Mouse (Mus musculus) neural tube, embryonic 12.5 days (tissue): ENCODE results near the gene Dmwd. TPM values are rescaled to one million over a fixed set of nuclear protein-coding genes. Genes with fewer than 3 reads are reported as not detected.
"Not testable (repeated sequence)": the region's sequence is repeated elsewhere in the genome, so short reads cannot be mapped to it uniquely, and the experiment has no call there.

Experiments
- ATAC-seq: fragments of 200-750 bp; cut with Nextera tagmentation; 2 replicates; pipeline ENCODE4 v1.8.0; 2017; ENCODE audit warnings: low read depth, mild to moderate bottlenecking, moderate TSS enrichment, moderate library complexity; ENCODE audit not compliant: low FRiP score
- H3K27ac ChIP-seq: fragments of 300-500 bp; sonication (generic); 2 replicates; pipeline ENCODE4 v1.5.1; 2016
- H3K27me3 ChIP-seq: fragments of 300-500 bp; sonication (generic); replicated peaks from 2 replicates; pipeline ENCODE4 v1.6.1; 2016; ENCODE audit warnings: mild to moderate bottlenecking
- H3K36me3 ChIP-seq: fragments of 300-500 bp; sonication (generic); 2 replicates; pipeline ENCODE4 v1.6.1; 2016; ENCODE audit warnings: mild to moderate bottlenecking
- H3K4me1 ChIP-seq: fragments of 300-500 bp; sonication (generic); 2 replicates; pipeline ENCODE4 v1.6.1; 2016
- H3K4me2 ChIP-seq: fragments of 300-500 bp; sonication (generic); replicated peaks from 2 replicates; pipeline ENCODE4 v1.6.1; 2016; ENCODE audit warnings: mild to moderate bottlenecking
- H3K4me3 ChIP-seq: fragments of 300-500 bp; sonication (generic); 2 replicates; pipeline ENCODE4 v1.5.1; 2016
- H3K9ac ChIP-seq: fragments of 300-500 bp; sonication (generic); 2 replicates; pipeline ENCODE4 v1.6.1; 2016; ENCODE audit warnings: mild to moderate bottlenecking
- H3K9me3 ChIP-seq: fragments of 300-500 bp; sonication (generic); 2 replicates; pipeline ENCODE4 v1.6.1; 2016; ENCODE audit warnings: mild to moderate bottlenecking
- WGBS: fragments of 180-500 bp; shearing (Covaris S2); methylation state at CpG from one replicate; pipeline ENCODE4 v1.1.7; 2016; 5-methylcytosine and 5-hydroxymethylcytosine counted together
- polyA plus RNA-seq: library from polyadenylated mRNA; unstranded; fragments of >200 nt; fragmentation: Nextera tagmentation; extraction: Ambion mirVana; gene quantifications from 2 replicates; pipeline ENCODE4 v1.2.1, GENCODE M21; 2016

Dmwd gene
- polyA plus RNA-seq, 1 experiment from 2014 or later, result 29.6 TPM

DNA sequence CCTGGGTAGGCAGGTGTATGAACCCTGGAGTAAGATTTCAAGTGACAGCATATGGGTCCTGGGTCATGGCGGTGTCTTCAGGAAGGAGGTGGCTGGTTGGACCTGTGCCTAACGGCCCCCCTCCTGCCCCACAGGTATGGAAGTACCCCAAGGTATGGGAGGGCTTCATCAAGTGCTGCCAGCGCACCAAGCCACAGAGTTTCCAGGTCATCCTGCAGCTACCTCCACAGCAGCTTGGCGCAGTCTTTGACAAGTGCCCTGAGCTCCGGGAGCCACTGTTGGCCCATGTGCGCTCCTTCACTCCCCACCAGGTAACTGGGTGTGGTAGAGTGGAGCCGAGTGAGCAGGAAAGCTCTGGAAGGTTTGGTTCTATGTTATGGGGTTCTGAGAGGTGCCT lies 22.9 kb upstream of the Dmwd start:
- peaks cover 11% of the 10 kb centered on the region for H3K4me1 ChIP-seq
- H3K9me3 ChIP-seq, result no peaks in the 10 kb centered on the region
- ATAC-seq, result no peak
- no peak overlapping the region for H3K9ac ChIP-seq
- peaks cover 47% of the 10 kb centered on the region for H3K36me3 ChIP-seq
- no peak overlapping the region for H3K27ac ChIP-seq
- WGBS, result 90% methylated on average over 7 of the region's 7 CpGs
- H3K27me3 ChIP-seq, result no peaks in the 10 kb centered on the region
- no peak overlapping the region for H3K4me3 ChIP-seq
- no peak overlapping the region for H3K4me2 ChIP-seq

DNA sequence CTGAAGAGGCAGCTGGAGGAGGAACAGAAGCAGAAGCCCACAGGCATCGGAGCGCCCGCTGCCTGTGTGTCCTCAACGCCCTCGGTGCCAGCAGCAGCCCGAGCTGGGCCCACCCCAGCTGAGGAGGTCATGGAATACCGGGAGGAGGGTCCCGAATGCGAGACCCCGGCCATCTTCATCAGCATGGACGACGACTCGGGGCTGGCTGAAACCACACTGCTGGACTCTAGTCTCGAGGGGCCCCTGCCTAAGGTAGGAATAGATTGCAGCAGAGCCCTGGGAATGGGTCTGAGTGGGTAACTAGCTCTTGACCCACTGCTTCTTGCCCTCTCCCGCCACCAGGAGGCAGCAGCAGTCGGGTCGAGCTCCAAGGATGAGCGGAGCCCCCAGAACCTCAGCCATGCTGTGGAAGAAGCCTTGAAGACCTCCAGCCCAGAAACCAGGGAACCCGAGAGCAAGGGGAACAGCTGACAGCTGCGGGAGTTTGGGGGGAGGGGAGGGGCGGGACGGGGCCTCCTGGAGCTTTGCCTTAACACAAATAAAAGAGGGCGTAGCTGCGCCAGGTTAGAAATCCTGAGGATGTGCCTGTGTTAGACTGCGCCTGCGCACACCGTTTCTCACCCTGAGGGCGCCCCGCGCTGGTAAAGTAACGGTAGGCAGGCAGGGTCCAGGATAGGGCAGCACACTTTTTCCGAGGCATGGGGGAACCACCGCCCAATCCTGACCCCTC lies 21.8 kb upstream of the Dmwd start, which contains the start of gene Rsph6a:
Gene Rsph6a (plus strand): TSS at position 644 of the 730 bp plus-strand sequence.
- Histone ChIP-seq H3K4me3 (peak within 1 kb of the TSS; percentile 18; the same call in 1 of the 2 replicates), H3K9ac (0 out of 2 replicates have a peak within 1 kb of the TSS, but pooled peaks have one; percentile 29), H3K4me1 (peaks cover 11% of the 10 kb centered on the region), H3K27me3 (no peaks in the 10 kb centered on the region), H3K9me3 (no peaks in the 10 kb centered on the region), H3K4me2 (peak within 1 kb of the TSS; percentile 59), H3K27ac (no peak within 1 kb of the TSS), H3K36me3 (peaks cover 36% of the 10 kb centered on the region)
- peak; percentile 74 for ATAC-seq
- 20% methylated on average over 33 of the region's 33 CpGs for WGBS

DNA sequence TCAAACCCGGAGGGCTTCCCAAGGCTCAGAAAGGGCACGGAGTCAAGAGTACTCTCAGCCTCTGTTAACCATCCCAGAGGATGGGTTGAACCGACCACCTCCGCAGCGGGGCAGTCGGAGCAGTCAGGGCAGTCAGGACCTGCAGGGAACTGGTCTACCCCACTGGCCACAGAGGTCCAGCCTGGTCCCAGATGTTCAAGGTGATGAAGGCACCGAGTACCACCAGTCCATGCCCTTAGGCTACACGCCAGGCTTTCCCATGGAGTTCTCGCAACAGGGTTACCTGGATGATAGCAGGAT lies 21.3 kb upstream of the Dmwd start:
- H3K27ac ChIP-seq, result no peak overlapping the region
- 0 out of 2 replicates have a peak overlapping the region, but pooled peaks have one; percentile 29 for H3K9ac ChIP-seq
- peaks cover 11% of the 10 kb centered on the region for H3K4me1 ChIP-seq
- peaks cover 31% of the 10 kb centered on the region for H3K36me3 ChIP-seq
- no peaks in the 10 kb centered on the region for H3K27me3 ChIP-seq
- WGBS, result 65% methylated on average over 9 of the region's 9 CpGs
- ATAC-seq, result no peak
- H3K9me3 ChIP-seq, result no peaks in the 10 kb centered on the region
- H3K4me3 ChIP-seq, result peak overlapping the region; percentile 18; the same call in 1 of the 2 replicates
- H3K4me2 ChIP-seq, result peak overlapping the region; percentile 59

DNA sequence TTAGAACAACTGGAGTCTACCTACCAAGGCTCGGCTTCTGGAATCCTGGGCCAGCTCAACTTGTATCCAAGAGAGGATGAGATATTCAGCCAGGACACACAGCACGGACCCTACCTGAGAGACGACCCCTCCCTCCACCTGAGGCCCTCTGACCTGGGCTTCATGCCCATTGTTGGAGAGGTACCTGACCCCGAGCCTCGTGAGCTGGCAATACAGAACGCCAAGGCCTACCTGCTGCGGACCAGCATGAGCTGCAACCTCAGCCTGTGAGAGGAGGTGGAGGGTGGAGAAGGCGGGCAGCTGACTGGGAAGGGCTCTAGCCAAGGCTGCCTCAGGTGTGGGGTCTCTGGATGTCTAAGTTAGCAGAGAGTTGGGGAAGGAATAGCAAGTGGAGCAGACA lies 20.9 kb upstream of the Dmwd start:
- Histone ChIP-seq H3K27me3 (no peaks in the 10 kb centered on the region), H3K9ac (0 out of 2 replicates have a peak overlapping the region, but pooled peaks have one; percentile 29), H3K4me1 (peaks cover 11% of the 10 kb centered on the region), H3K36me3 (peaks cover 27% of the 10 kb centered on the region), H3K4me3 (no peak overlapping the region), H3K9me3 (no peaks in the 10 kb centered on the region), H3K4me2 (no peak overlapping the region), H3K27ac (no peak overlapping the region)
- ATAC-seq, result no peak
- WGBS, result 92% methylated on average over 8 of the region's 8 CpGs

DNA sequence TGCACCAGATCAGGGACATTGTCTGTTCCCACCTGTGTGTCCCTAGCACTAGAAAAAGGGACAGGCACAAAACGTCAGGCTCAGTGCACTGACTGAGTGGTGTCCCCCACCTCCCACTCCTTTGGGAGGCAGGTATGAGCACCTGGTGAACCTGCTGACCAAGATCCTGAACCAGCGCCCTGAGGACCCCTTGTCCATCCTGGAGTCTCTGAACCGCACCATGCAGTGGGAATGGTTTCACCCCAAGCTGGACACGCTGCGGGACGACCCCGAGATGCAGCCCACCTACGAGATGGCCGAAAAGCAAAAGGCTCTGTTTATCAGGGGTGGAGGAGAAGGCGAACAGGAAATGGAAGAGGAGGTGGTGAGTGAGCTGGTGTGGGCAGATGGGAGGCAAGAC lies 18.6 kb upstream of the Dmwd start:
- Histone ChIP-seq H3K4me1 (peaks cover 11% of the 10 kb centered on the region), H3K27me3 (no peaks in the 10 kb centered on the region), H3K9ac (no peak overlapping the region), H3K9me3 (no peaks in the 10 kb centered on the region), H3K36me3 (peaks cover 6% of the 10 kb centered on the region; the same call in 1 of the 2 replicates), H3K27ac (no peak overlapping the region), H3K4me3 (no peak overlapping the region), H3K4me2 (no peak overlapping the region)
- ATAC-seq, result no peak
- WGBS, result 90% methylated on average over 10 of the region's 10 CpGs

DNA sequence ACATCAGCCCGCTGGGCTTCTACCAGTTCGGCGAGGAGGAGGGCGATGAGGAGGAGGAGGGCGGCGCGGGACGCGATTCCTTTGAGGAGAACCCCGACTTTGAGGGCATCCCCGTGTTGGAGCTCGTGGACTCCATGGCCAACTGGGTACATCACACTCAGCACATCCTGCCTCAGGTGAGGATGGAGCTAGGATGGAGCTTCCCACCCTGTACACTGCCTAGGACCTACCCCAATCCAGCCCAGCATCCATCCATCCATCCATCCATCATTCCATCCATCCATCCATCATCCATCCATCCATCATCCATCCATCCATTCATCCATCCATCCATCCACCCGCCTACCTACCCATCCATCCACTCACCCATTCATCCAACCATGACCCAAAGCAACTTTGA lies 10.1 kb upstream of the Dmwd start:
- H3K27me3 ChIP-seq, result peaks cover 33% of the 10 kb centered on the region
- no peaks in the 10 kb centered on the region for H3K36me3 ChIP-seq
- H3K9ac ChIP-seq, result no peak overlapping the region
- H3K27ac ChIP-seq, result no peak overlapping the region
- H3K4me1 ChIP-seq, result no peaks in the 10 kb centered on the region
- WGBS, result 45% methylated on average over 13 of the region's 13 CpGs
- no peak for ATAC-seq
- H3K9me3 ChIP-seq, result no peaks in the 10 kb centered on the region
- 0 out of 2 replicates have a peak overlapping the region, but pooled peaks have one; percentile 14 for H3K4me2 ChIP-seq
- no peak overlapping the region for H3K4me3 ChIP-seq

DNA sequence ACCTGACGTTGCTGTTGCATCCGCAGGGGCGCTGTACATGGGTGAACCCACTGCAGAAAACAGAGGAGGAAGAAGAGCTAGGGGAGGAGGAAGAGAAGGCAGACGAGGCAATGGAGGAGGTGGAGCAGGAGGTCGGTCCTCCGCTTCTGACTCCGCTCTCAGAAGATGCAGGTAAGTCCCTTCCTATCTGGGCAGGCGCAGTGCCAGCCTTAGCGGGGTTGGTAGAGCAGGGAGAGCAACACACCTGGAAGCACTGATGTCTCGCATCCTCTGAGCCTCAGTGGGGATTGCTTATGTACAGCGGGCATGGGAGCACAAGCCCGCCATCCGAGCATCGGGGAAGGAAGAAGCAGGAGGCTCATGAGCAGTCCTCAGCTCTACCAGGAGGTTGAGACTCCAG lies 9.0 kb upstream of the Dmwd start:
- no peak overlapping the region for H3K4me2 ChIP-seq
- ATAC-seq, result no peak
- no peak overlapping the region for H3K4me3 ChIP-seq
- WGBS, result 46% methylated on average over 14 of the region's 14 CpGs
- no peaks in the 10 kb centered on the region for H3K36me3 ChIP-seq
- no peak overlapping the region for H3K27ac ChIP-seq
- H3K9me3 ChIP-seq, result no peaks in the 10 kb centered on the region
- peaks cover 33% of the 10 kb centered on the region for H3K27me3 ChIP-seq
- H3K9ac ChIP-seq, result no peak overlapping the region
- no peaks in the 10 kb centered on the region for H3K4me1 ChIP-seq

DNA sequence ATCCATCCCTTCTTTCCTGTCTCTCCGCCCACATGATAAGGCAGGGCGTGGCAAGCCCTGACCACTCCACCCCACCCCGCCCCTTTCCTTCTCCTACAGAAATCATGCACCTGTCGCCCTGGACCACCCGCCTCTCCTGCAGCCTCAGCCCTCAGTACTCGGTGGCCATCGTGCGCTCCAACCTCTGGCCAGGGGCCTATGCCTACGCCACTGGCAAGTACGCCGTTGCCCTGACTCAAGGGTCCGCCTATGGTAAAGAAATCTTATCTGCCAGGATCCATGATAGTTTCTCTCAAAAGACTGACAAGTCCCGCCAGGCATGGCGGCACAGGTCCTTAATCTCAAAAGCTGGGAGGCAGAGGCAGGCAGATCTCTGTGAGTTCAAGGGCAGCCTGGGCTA lies 8.1 kb upstream of the Dmwd start:
- Histone ChIP-seq H3K4me1 (no peaks in the 10 kb centered on the region), H3K4me2 (no peak overlapping the region), H3K9me3 (no peaks in the 10 kb centered on the region), H3K9ac (no peak overlapping the region), H3K4me3 (no peak overlapping the region), H3K27ac (no peak overlapping the region), H3K36me3 (no peaks in the 10 kb centered on the region), H3K27me3 (peaks cover 33% of the 10 kb centered on the region)
- 70% methylated on average over 14 of the region's 14 CpGs for WGBS
- ATAC-seq, result no peak

DNA sequence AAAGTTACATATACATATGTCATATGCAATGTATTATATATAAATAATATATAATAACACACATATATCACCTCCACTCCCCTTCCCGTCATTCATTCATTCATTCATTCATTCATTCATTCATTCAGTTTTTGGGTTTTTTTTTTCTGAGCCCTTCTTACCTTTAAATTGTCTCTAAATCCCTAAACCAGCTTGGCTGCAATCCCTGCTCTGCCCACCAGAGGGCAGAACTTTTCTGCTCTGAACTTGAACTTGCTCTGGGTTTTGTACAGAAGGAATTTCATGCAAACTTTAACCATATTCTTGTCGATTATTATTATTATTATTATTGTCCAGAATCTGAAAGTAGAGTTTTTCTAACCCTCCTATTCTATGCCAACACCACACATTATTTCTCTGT lies 7.3 kb upstream of the Dmwd start:
- Histone ChIP-seq H3K27me3 (peaks cover 33% of the 10 kb centered on the region), H3K27ac (no peak overlapping the region), H3K4me3 (no peak overlapping the region), H3K4me2 (no peak overlapping the region), H3K9ac (no peak overlapping the region), H3K4me1 (no peaks in the 10 kb centered on the region), H3K9me3 (no peaks in the 10 kb centered on the region), H3K36me3 (no peaks in the 10 kb centered on the region)
- ATAC-seq, result no peak
- WGBS, result 10% methylated on average over 2 of the region's 2 CpGs

DNA sequence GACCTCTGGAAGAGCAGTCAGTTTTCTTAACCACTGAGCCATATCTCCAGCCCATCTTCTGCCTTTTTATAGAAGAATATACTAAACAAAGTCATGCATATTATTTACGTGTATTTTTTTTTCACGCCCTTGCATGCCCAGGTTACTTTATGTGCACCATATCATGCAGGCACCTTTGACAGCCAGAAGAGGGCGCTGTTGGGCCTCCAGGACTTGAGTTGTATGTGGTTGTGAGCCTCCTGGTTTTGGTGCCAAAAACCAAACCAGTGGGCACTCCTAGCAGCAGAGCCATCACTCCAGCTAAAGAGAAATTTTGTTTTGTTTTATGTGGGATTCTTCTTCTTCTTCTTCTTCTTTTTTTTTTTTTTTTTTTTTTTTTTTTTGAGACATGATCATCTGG lies 6.5 kb upstream of the Dmwd start:
- no peak for ATAC-seq
- 49% methylated on average over 3 of the region's 3 CpGs for WGBS
- no peak overlapping the region for H3K4me3 ChIP-seq
- no peak overlapping the region for H3K27ac ChIP-seq
- H3K4me1 ChIP-seq, result no peaks in the 10 kb centered on the region
- peaks cover 28% of the 10 kb centered on the region for H3K27me3 ChIP-seq
- H3K4me2 ChIP-seq, result no peak overlapping the region
- no peak overlapping the region for H3K9ac ChIP-seq
- H3K36me3 ChIP-seq, result no peaks in the 10 kb centered on the region
- no peaks in the 10 kb centered on the region for H3K9me3 ChIP-seq

DNA sequence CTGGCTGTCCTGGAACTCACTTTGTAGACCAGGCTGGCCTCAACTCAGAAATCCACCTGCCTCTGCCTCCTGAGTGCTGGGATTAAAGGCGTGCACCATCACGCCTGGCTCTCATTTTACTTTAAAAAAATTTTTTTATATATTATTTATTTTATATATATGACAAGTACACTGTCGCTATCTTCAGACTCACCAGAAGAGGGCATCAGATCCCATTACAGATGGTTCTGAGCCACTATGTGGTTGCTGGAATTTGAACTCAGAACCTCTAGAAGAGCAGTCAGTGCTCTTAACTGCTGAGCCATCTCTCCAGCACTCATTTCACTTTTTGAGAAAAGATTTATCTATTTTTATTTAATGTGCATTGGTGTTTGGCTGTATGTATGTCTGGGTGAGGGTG lies 5.0 kb upstream of the Dmwd start:
- H3K4me3 ChIP-seq, H3K9ac ChIP-seq, ATAC-seq, H3K9me3 ChIP-seq, H3K27ac ChIP-seq, H3K4me2 ChIP-seq, H3K36me3 ChIP-seq, H3K4me1 ChIP-seq: not testable (repeated sequence)
- peaks cover 13% of the 10 kb centered on the region for H3K27me3 ChIP-seq
- 55% methylated on average over 3 of the region's 3 CpGs for WGBS

DNA sequence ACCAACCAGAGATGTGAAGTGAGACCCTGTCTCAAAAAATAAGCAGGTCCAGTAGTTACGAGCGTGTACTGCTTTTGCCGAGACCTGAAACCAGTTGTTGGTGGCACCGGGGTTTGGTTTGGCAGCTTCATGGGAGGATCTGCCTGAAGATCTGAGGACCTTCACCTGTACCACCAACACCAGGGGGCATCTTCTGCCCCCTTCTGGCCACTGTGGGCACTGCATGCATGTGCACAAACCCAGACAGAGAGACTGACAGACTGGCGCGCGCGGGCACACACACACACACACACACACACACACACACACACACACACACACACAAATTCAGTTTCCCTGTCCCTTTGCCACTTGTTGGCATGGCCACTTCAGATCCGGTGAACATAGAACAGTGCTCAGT lies 2.5 kb upstream of the Dmwd start:
- H3K9ac ChIP-seq, result no peak overlapping the region
- no peak overlapping the region for H3K27ac ChIP-seq
- ATAC-seq, result no peak
- H3K36me3 ChIP-seq, result peaks cover 9% of the 10 kb centered on the region
- peaks cover 25% of the 10 kb centered on the region for H3K4me1 ChIP-seq
- H3K4me2 ChIP-seq, result no peak overlapping the region
- H3K4me3 ChIP-seq, result no peak overlapping the region
- no peaks in the 10 kb centered on the region for H3K9me3 ChIP-seq
- 77% methylated on average over 9 of the region's 9 CpGs for WGBS
- no peaks in the 10 kb centered on the region for H3K27me3 ChIP-seq

DNA sequence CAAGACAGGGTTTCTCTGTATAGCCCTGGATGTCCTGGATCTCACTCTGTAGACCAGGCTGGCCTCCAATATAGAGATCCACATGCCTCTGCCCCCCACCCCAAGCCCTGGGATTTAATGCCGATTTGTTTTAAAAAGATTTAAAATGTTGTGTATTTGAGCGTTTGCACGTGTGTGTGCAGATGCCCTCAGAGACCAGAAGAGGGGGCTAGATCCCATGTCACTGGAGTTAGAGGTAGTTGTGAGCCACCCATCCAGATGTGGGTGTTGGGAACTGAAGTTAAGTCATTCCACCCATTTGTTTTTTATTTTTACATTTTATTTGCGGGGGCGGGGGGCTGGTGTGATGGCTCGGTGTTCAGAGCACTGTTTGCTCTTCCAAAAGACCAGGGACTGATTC lies 1.5 kb upstream of the Dmwd start:
- Histone ChIP-seq H3K4me2 (no peak overlapping the region), H3K27ac (no peak overlapping the region), H3K27me3 (no peaks in the 10 kb centered on the region), H3K36me3 (peaks cover 19% of the 10 kb centered on the region), H3K9ac (no peak overlapping the region), H3K4me3 (no peak overlapping the region), H3K4me1 (peaks cover 28% of the 10 kb centered on the region), H3K9me3 (no peaks in the 10 kb centered on the region)
- 94% methylated on average over 6 of the region's 6 CpGs for WGBS
- no peak for ATAC-seq
